ENCODE assay signal across 22 mouse cellular contexts in genomic region chr5:37784847-37785391, GRCm38 (mm10). TPM values are rescaled to one million over a fixed set of nuclear protein-coding genes. Genes with fewer than 3 reads are reported as not detected.
DNase-seq lines count a peak whose midpoint lies in the region; ATAC-seq and TF ChIP-seq lines count a peak whose summit lies in the region.
"Had no signal": no experiment of that assay in that cellular context is flagged by ENCODE, and none has a peak within 500 bp of the region (broad histone marks: within the 10 kb centered on the region; RNA-seq: fewer than 3 reads in every experiment).

No protein-coding gene starts in this region.

- DNase-seq in gastrocnemius, adult 2 months, result peak; percentile 46
- DNase-seq in gastrocnemius, postnatal 25 days, result no peak
- peak; percentile 5 for DNase-seq in kidney, postnatal 36 days
- peak; percentile 61 for DNase-seq in embryonic facial prominence, embryonic 14.5 days (ENCODE audit: low spot score)
- peak; percentile 59 for DNase-seq in skeletal muscle tissue, adult 2 months (ENCODE audit: low read depth, low spot score)
- no peak for DNase-seq in ovary, postnatal 10 days (ENCODE audit: low spot score)
- DNase-seq: adrenal gland, postnatal 10 days; cerebellum, adult 11-12 months; cerebellum, adult 9-10 months; cerebellum, postnatal 25 days; gastrocnemius, postnatal 14 days; heart, postnatal 10 days; heart, postnatal 4 days had no signal

- no peak for TF ChIP-seq CTCF in gastrocnemius, adult 2 months (IDR thresholded peaks at IDR 0.05)

- H3K27ac ChIP-seq in gastrocnemius, adult 2 months, result no peak overlapping the region
- no peak overlapping the region for H3K27ac ChIP-seq in kidney, embryonic 14.5 days (ENCODE audit: low read depth, low read length)
- H3K27ac ChIP-seq in embryonic facial prominence, embryonic 14.5 days (replicated peaks; ENCODE audit: low read depth, low read length), result no peak overlapping the region
- H3K27ac ChIP-seq: forebrain, embryonic 12.5 days; hindbrain, embryonic 12.5 days had no signal

- H3K27me3 ChIP-seq in kidney, embryonic 14.5 days (ENCODE audit: control insufficient read depth, insufficient read depth, low read length), result 0 out of 2 replicates have a peak, but pooled peaks cover 5% of the 10 kb centered on the region
- no peaks in the 10 kb centered on the region for H3K27me3 ChIP-seq in embryonic facial prominence, embryonic 14.5 days (replicated peaks; ENCODE audit: control insufficient read depth, insufficient read depth, low read length)
- H3K27me3 ChIP-seq: hindbrain, embryonic 12.5 days had no signal

- no peaks in the 10 kb centered on the region for H3K4me1 ChIP-seq in kidney, embryonic 14.5 days (ENCODE audit: control insufficient read depth, insufficient read depth, low read length)
- no peaks in the 10 kb centered on the region for H3K4me1 ChIP-seq in embryonic facial prominence, embryonic 14.5 days (ENCODE audit: control insufficient read depth, insufficient read depth, low read length)
- H3K4me1 ChIP-seq: forebrain, embryonic 12.5 days; hindbrain, embryonic 12.5 days had no signal

- H3K36me3 ChIP-seq in kidney, embryonic 14.5 days (ENCODE audit: control insufficient read depth, insufficient read depth, low read length), result no peaks in the 10 kb centered on the region
- H3K36me3 ChIP-seq in embryonic facial prominence, embryonic 14.5 days (ENCODE audit: control insufficient read depth, insufficient read depth, low read length), result no peaks in the 10 kb centered on the region
- H3K36me3 ChIP-seq: forebrain, embryonic 12.5 days; hindbrain, embryonic 12.5 days had no signal

- no peak overlapping the region for H3K4me3 ChIP-seq in gastrocnemius, adult 2 months
- H3K4me3 ChIP-seq in kidney, embryonic 14.5 days (ENCODE audit: low read length), result no peak overlapping the region
- no peak overlapping the region for H3K4me3 ChIP-seq in embryonic facial prominence, embryonic 14.5 days (ENCODE audit: low read depth, low read length)
- H3K4me3 ChIP-seq: forebrain, embryonic 12.5 days; hindbrain, embryonic 12.5 days had no signal

- WGBS in kidney, embryonic 14.5 days, result 66% methylated on average over 9 of the region's 9 CpGs
- 57% methylated on average over 9 of the region's 9 CpGs for WGBS in embryonic facial prominence, embryonic 14.5 days

- no peak overlapping the region for H3K4me2 ChIP-seq in kidney, embryonic 14.5 days (replicated peaks; ENCODE audit: low read depth, low read length)
- no peak overlapping the region for H3K4me2 ChIP-seq in embryonic facial prominence, embryonic 14.5 days (ENCODE audit: low read depth, low read length)
- H3K4me2 ChIP-seq: forebrain, embryonic 12.5 days; hindbrain, embryonic 12.5 days had no signal

- ATAC-seq in kidney, embryonic 14.5 days (ENCODE audit: low FRiP score, low TSS enrichment), result no peak
- peak; percentile 63 for ATAC-seq in embryonic facial prominence, embryonic 14.5 days (ENCODE audit: low read depth)
- ATAC-seq: forebrain, embryonic 16.5 days; hindbrain, embryonic 16.5 days; inflammation-experienced regulatory T-cells, adult 6 months; intestine, postnatal 0 days had no signal

- intact Hi-C loops in gastrocnemius, adult 2 months (cut with DNase I), result no loop called here

- H3K9me3 ChIP-seq in kidney, embryonic 14.5 days (ENCODE audit: control insufficient read depth, low read length), result no peaks in the 10 kb centered on the region
- H3K9me3 ChIP-seq in embryonic facial prominence, embryonic 14.5 days (ENCODE audit: control insufficient read depth, low read length), result no peaks in the 10 kb centered on the region
- H3K9me3 ChIP-seq: forebrain, embryonic 12.5 days; hindbrain, embryonic 12.5 days had no signal

- no peak overlapping the region for H3K9ac ChIP-seq in kidney, embryonic 14.5 days (ENCODE audit: low read depth, low read length)
- no peak overlapping the region for H3K9ac ChIP-seq in embryonic facial prominence, embryonic 14.5 days (ENCODE audit: low read depth, low read length)
- H3K9ac ChIP-seq: forebrain, embryonic 12.5 days; hindbrain, embryonic 12.5 days had no signal

RNA-seq across cellular contexts. Expression of gene Msx1, which starts 39.5 kb away (rescaled TPM):
- total RNA-seq in gastrocnemius, adult 2 months (2021), result 1 to 10 TPM; 1.7 to 2.2 TPM
- 1 to 10 TPM; 2.7 TPM for total RNA-seq in gastrocnemius, postnatal 25 days (2021)
- polyA plus RNA-seq in kidney, embryonic 14.5 days (2014; fragmentation: Nextera tagmentation; extraction: Ambion mirVana), result 2.6 and 3.1 TPM in 2 replicates
- polyA plus RNA-seq in embryonic facial prominence, embryonic 14.5 days (2014; fragmentation: Nextera tagmentation; extraction: Ambion mirVana), result 73.2 and 82.9 TPM in 2 replicates
- total RNA-seq: granulocyte monocyte progenitor cell, adult 5-6 weeks had no signal
- polyA plus RNA-seq: inflammation-experienced regulatory T-cells, adult 6 months had no signal

RNA-seq across cellular contexts. Expression of gene Cytl1, which starts 49.6 kb away (rescaled TPM):
- total RNA-seq in gastrocnemius, adult 2 months (2021), result 1 to 10 TPM; 3.0 to 3.9 TPM
- 10 to 100 TPM in 1 of 2 experiments, 1 to 10 TPM in 1; 2.9 to 17.6 TPM for total RNA-seq in gastrocnemius, postnatal 25 days (2021)
- polyA plus RNA-seq in kidney, embryonic 14.5 days (2014; fragmentation: Nextera tagmentation; extraction: Ambion mirVana), result 0.26 and 0.61 TPM in 2 replicates
- 46.5 and 77.8 TPM in 2 replicates for polyA plus RNA-seq in embryonic facial prominence, embryonic 14.5 days (2014; fragmentation: Nextera tagmentation; extraction: Ambion mirVana)
- total RNA-seq: ES-E14; granulocyte monocyte progenitor cell, adult 5-6 weeks had no signal
- polyA plus RNA-seq: forebrain, embryonic 16.5 days; inflammation-experienced regulatory T-cells, adult 6 months; intestine, postnatal 0 days had no signal

Comparison
In these comparisons a context has a peak if more than half of its experiments do, and no peak if none do; other contexts are left out.
1. DNase-seq: peak in gastrocnemius, adult 2 months (single experiment), kidney, postnatal 36 days (2 of 2), embryonic facial prominence, embryonic 14.5 days (single experiment) and skeletal muscle tissue, adult 2 months (single experiment); none in gastrocnemius, postnatal 25 days (single experiment) and ovary, postnatal 10 days (single experiment).